Mouse (Mus musculus): ENCODE data around the gene Col5a1. TPM values are rescaled to one million over a fixed set of nuclear protein-coding genes. Genes with fewer than 3 reads are reported as not detected.

The Col5a1 gene
- polyA plus RNA-seq, 1 experiment: 12.3 TPM

DNA sequence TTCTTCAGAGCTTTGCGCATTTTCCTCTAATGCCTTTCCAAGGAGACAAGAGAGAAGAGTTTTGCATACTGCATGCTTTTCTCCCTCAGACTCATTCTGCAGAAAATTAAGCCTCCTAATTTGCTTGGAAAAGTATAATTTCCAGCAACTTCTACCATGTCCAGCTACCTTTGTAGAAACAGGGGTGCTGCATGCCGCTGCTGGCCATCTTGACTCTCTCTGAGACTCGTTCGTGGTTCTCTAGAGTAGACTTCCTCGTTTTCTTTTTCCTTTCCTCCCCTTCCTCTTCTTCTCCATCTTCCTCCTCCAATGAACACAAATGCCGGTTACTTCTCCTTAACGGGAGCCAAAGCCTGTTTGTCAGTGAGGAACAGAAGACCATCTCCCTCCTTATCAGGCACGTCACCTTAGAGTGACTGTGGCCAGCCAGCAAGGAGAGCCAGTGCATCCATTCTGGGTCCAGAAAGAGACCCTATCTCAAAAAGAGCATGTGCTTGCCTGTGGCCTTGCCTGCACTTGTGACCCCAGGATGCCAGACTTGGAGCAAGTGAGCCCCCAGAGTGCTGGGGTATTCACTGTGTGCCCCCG is 113.9 kb downstream of the Col5a1 start:
- Histone ChIP-seq H3K4me1 (ENCODE audit: control insufficient read depth, insufficient read depth, insufficient read length, low read length) (no peaks in the 10 kb centered on the region), H3K27me3 (ENCODE audit: control insufficient read depth, insufficient read depth, low read length) (no peaks in the 10 kb centered on the region), H3K4me3 (ENCODE audit: low read depth, low read length) (no peak overlapping the region), H3K27ac (ENCODE audit: insufficient read depth, low read depth, low read length) (no peak overlapping the region), H3K36me3 (ENCODE audit: control insufficient read depth, insufficient read depth, low read length) (no peaks in the 10 kb centered on the region)
- 79% methylated on average over 9 of the region's 9 CpGs for WGBS
- no peak for TF ChIP-seq CTCF (IDR thresholded peaks at IDR 0.05; ENCODE audit: extremely low read depth, insufficient read length, insufficient replicate concordance, low read depth, low read length)
- TF ChIP-seq POLR2A (IDR thresholded peaks at IDR 0.05; ENCODE audit: low read depth, low read length): no peak

DNA sequence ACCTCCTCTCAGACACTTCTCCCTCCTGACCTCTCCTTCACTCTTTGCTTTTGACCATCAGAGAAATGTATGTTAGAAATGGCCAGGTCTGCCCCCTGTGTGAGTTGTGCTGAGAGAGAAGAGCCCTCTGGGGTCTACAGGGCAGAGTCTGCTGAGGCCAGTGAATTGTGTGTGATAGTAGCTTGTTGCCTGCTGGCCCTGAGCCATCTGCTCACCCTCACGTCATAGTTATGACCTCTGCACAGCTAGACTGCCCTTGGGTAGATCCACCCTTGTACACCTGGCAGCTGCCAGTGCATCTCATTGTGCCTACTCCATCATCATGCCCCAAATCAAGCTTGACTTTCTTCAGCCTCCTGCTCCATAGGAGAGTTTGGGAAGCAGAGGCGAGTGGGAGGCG is 114.4 kb downstream of the Col5a1 start:
- H3K4me1 ChIP-seq (ENCODE audit: control insufficient read depth, insufficient read depth, insufficient read length, low read length): no peaks in the 10 kb centered on the region
- WGBS: 64% methylated on average over 3 of the region's 3 CpGs
- H3K36me3 ChIP-seq (ENCODE audit: control insufficient read depth, insufficient read depth, low read length): no peaks in the 10 kb centered on the region
- H3K27me3 ChIP-seq (ENCODE audit: control insufficient read depth, insufficient read depth, low read length): no peaks in the 10 kb centered on the region
- H3K4me3 ChIP-seq (ENCODE audit: low read depth, low read length): no peak overlapping the region
- no peak overlapping the region for H3K27ac ChIP-seq (ENCODE audit: insufficient read depth, low read depth, low read length)
- TF ChIP-seq CTCF (IDR thresholded peaks at IDR 0.05; ENCODE audit: extremely low read depth, insufficient read length, insufficient replicate concordance, low read depth, low read length): no peak
- no peak for TF ChIP-seq POLR2A (IDR thresholded peaks at IDR 0.05; ENCODE audit: low read depth, low read length)

DNA sequence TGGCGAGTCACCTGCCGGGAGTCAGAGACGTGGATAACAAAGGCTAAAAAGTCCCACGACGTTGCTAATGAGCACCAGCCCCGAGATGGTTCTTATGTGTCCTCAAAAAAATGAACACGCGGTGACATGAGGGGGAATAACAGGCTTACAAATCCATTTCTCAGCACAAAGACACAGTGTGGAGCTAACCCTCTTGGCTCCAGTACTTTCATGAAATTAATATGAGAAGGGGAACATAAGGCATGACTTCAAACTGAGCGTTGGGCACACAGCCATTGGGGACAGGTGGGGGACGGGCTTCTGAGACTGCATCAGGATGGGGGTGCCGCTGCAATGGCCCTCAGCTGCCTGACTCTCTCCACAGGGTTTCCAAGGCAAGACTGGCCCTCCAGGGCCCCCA is 115.0 kb downstream of the Col5a1 start:
- Histone ChIP-seq H3K27me3 (ENCODE audit: control insufficient read depth, insufficient read depth, low read length) (no peaks in the 10 kb centered on the region), H3K4me1 (ENCODE audit: control insufficient read depth, insufficient read depth, insufficient read length, low read length) (no peaks in the 10 kb centered on the region), H3K36me3 (ENCODE audit: control insufficient read depth, insufficient read depth, low read length) (no peaks in the 10 kb centered on the region), H3K27ac (ENCODE audit: insufficient read depth, low read depth, low read length) (no peak overlapping the region), H3K4me3 (ENCODE audit: low read depth, low read length) (no peak overlapping the region)
- TF ChIP-seq POLR2A (IDR thresholded peaks at IDR 0.05; ENCODE audit: low read depth, low read length) (no peak), CTCF (IDR thresholded peaks at IDR 0.05; ENCODE audit: extremely low read depth, insufficient read length, insufficient replicate concordance, low read depth, low read length) (no peak)
- WGBS: 88% methylated on average over 11 of the region's 11 CpGs

DNA sequence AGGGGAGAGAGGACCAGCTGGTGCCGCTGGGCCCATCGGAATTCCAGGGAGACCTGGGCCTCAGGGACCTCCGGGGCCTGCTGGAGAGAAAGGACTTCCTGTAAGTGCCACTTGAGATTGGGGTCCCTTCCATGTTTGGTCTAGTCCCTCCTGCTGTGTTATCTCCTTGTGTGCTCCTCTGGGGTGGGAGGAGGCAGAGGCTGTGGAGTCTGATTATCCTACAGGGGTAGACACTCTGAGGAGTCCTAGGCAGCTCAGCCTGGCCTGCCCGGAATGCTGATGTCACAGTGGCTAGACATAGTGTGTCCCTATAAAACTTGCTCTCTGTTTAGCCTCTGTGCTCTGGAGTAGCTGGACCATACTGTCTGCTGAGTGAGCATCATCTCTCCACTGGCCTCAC is 119.0 kb downstream of the Col5a1 start:
- 69% methylated on average over 4 of the region's 4 CpGs for WGBS
- Histone ChIP-seq H3K36me3 (ENCODE audit: control insufficient read depth, insufficient read depth, low read length) (no peaks in the 10 kb centered on the region), H3K27me3 (ENCODE audit: control insufficient read depth, insufficient read depth, low read length) (no peaks in the 10 kb centered on the region), H3K27ac (ENCODE audit: insufficient read depth, low read depth, low read length) (no peak overlapping the region), H3K4me1 (ENCODE audit: control insufficient read depth, insufficient read depth, insufficient read length, low read length) (no peaks in the 10 kb centered on the region), H3K4me3 (ENCODE audit: low read depth, low read length) (no peak overlapping the region)
- TF ChIP-seq CTCF (IDR thresholded peaks at IDR 0.05; ENCODE audit: extremely low read depth, insufficient read length, insufficient replicate concordance, low read depth, low read length) (no peak), POLR2A (IDR thresholded peaks at IDR 0.05; ENCODE audit: low read depth, low read length) (no peak)

DNA sequence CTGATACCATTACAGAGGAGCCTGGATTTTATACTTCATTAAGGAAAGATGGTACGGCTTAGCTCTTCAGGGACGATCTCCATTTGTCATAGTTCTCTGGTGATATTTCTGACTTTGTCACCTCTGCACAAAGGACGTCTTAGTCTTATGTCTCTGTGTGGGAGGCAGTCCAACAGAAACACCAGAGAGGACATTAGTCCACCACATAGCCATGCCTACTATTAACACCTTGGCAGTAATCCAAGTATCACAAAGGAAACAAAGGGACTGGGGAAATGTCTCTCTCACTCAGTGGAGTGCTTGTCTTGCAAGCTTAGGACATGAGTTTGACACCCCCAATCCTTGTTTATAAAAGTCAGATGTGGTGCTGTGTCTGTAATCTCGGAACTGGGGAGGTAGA is 122.0 kb downstream of the Col5a1 start:
- no peaks in the 10 kb centered on the region for H3K27me3 ChIP-seq (ENCODE audit: control insufficient read depth, insufficient read depth, low read length)
- H3K36me3 ChIP-seq (ENCODE audit: control insufficient read depth, insufficient read depth, low read length): no peaks in the 10 kb centered on the region
- H3K4me1 ChIP-seq (ENCODE audit: control insufficient read depth, insufficient read depth, insufficient read length, low read length): no peaks in the 10 kb centered on the region
- WGBS: 46% methylated on average over 4 of the region's 4 CpGs
- TF ChIP-seq POLR2A (IDR thresholded peaks at IDR 0.05; ENCODE audit: low read depth, low read length) (no peak), CTCF (IDR thresholded peaks at IDR 0.05; ENCODE audit: extremely low read depth, insufficient read length, insufficient replicate concordance, low read depth, low read length) (no peak)
- no peak overlapping the region for H3K27ac ChIP-seq (ENCODE audit: insufficient read depth, low read depth, low read length)
- H3K4me3 ChIP-seq (ENCODE audit: low read depth, low read length): no peak overlapping the region

DNA sequence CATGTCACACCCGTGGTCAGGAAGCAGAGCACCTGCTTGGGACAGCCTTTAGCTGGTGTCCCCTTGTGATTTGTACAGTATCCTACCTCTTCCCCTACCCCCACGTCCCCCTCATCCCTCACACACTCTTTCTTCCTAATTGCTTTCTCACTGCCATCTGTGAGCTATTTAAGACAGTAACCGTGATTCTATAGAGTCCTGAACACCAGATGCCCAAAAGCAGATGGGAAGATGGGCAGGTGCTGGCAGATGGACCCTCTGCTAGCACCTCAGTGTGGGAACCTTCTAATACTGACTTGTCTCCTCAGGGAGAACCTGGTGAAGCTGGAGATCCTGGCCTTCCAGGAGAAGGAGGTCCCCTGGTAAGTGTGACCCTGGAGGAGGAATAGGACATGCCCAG is 126.1 kb downstream of the Col5a1 start:
- no peaks in the 10 kb centered on the region for H3K4me1 ChIP-seq (ENCODE audit: control insufficient read depth, insufficient read depth, insufficient read length, low read length)
- 61% methylated on average over 3 of the region's 3 CpGs for WGBS

DNA sequence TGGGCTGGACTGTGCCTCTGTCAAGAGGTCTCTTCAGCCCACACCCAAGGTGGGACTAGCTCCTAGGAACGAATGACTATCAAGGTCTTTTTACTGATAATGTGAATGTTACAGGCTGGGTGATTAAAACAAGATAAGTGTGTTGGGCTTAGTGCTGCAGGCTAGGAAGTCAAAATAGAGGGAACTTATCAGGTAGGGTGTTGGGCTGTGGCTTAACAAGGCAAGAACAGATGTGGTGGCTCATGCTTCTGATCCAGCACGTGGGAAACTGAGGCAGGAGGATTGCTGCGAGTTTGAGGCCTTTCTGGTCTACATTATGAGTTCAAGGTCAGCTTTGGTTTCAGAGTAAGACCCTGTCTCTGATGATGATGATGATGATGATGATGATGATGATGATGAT is 128.6 kb downstream of the Col5a1 start:
- Histone ChIP-seq H3K36me3 (ENCODE audit: control insufficient read depth, insufficient read depth, low read length) (no peaks in the 10 kb centered on the region), H3K4me3 (ENCODE audit: low read depth, low read length) (no peak overlapping the region), H3K4me1 (ENCODE audit: control insufficient read depth, insufficient read depth, insufficient read length, low read length) (no peaks in the 10 kb centered on the region), H3K27me3 (ENCODE audit: control insufficient read depth, insufficient read depth, low read length) (no peaks in the 10 kb centered on the region), H3K27ac (ENCODE audit: insufficient read depth, low read depth, low read length) (no peak overlapping the region)
- WGBS: 56% methylated on average over 3 of the region's 3 CpGs
- TF ChIP-seq CTCF (IDR thresholded peaks at IDR 0.05; ENCODE audit: extremely low read depth, insufficient read length, insufficient replicate concordance, low read depth, low read length) (no peak), POLR2A (IDR thresholded peaks at IDR 0.05; ENCODE audit: low read depth, low read length) (no peak)

More for the DNA sequence above, 126.1 kb downstream of the Col5a1 start:
- H3K27ac ChIP-seq (ENCODE audit: insufficient read depth, low read depth, low read length): no peak overlapping the region
- TF ChIP-seq POLR2A (IDR thresholded peaks at IDR 0.05; ENCODE audit: low read depth, low read length) (no peak), CTCF (IDR thresholded peaks at IDR 0.05; ENCODE audit: extremely low read depth, insufficient read length, insufficient replicate concordance, low read depth, low read length) (no peak)
- no peaks in the 10 kb centered on the region for H3K27me3 ChIP-seq (ENCODE audit: control insufficient read depth, insufficient read depth, low read length)
- no peak overlapping the region for H3K4me3 ChIP-seq (ENCODE audit: low read depth, low read length)
- H3K36me3 ChIP-seq (ENCODE audit: control insufficient read depth, insufficient read depth, low read length): no peaks in the 10 kb centered on the region

All from small intestine, adult 2 months (tissue).